23 mouse cellular contexts compared by ENCODE assay signal in the genomic region with DNA sequence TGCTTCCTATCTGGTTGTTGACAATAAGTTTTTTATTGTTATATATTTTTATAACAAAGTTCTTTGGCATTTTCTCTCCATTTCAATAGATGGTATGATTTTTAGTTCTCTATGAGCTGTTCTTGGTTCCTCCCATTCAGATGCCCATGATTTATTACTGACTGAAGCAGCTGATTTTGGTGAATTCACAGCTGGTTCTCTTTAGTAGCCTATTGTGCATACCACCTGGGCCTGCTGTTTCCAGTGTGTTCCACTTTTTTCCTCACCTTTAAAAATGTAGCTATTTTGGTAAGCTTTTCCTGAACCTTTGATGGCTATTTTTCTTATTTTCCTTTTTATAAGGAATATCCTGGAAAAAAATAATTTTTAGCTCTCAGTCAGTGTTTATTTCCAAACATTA.
"Had no signal": no experiment of that assay in that cellular context is flagged by ENCODE, and none has a peak within 500 bp of the region (broad histone marks: within the 10 kb centered on the region; RNA-seq: fewer than 3 reads in every experiment).

No protein-coding gene starts in this region.

- H3K9me3 ChIP-seq: kidney, embryonic 15.5 days; limb, embryonic 15.5 days; megakaryocyte, embryonic 14.5 days; midbrain, embryonic 15.5 days; neural tube, embryonic 13.5 days; stomach, embryonic 15.5 days had no signal

- H3K4me1 ChIP-seq: kidney, embryonic 15.5 days; limb, embryonic 15.5 days; megakaryocyte, embryonic 14.5 days; midbrain, embryonic 15.5 days; neural tube, embryonic 13.5 days; stomach, embryonic 15.5 days had no signal

- H3K4me3 ChIP-seq: kidney, embryonic 15.5 days; limb, embryonic 15.5 days; megakaryocyte, embryonic 14.5 days; midbrain, embryonic 15.5 days; myocyte; neural tube, embryonic 13.5 days; stomach, embryonic 15.5 days had no signal

- DNase-seq: kidney, adult 11 months; kidney, adult 8-10 months; kidney, postnatal 10 days; kidney, postnatal 36 days; left cerebral cortex, postnatal 4 days; liver, postnatal 0 days; lung, embryonic 14.5 days; lung, postnatal 10 days; lung, postnatal 36 days; retina, postnatal 1 day; right cerebral cortex, postnatal 25 days; spleen, adult 18-20 months; thymus, postnatal 25 days had no signal

- H3K9ac ChIP-seq: kidney, embryonic 15.5 days; limb, embryonic 15.5 days; liver, embryonic 14.5 days; liver, postnatal 0 days; lung, embryonic 14.5 days; midbrain, embryonic 15.5 days; neural tube, embryonic 13.5 days; stomach, embryonic 15.5 days had no signal

- H3K36me3 ChIP-seq: kidney, embryonic 15.5 days; limb, embryonic 15.5 days; midbrain, embryonic 15.5 days; neural tube, embryonic 13.5 days; stomach, embryonic 15.5 days had no signal

- H3K27me3 ChIP-seq: kidney, embryonic 15.5 days; limb, embryonic 15.5 days; megakaryocyte, embryonic 14.5 days; midbrain, embryonic 15.5 days; neural tube, embryonic 13.5 days; stomach, embryonic 15.5 days had no signal

- H3K4me2 ChIP-seq: kidney, embryonic 15.5 days; limb, embryonic 15.5 days; liver, embryonic 11.5 days; lung, embryonic 14.5 days; midbrain, embryonic 11.5 days; midbrain, embryonic 15.5 days; neural tube, embryonic 13.5 days; stomach, embryonic 15.5 days had no signal

- ATAC-seq: liver, postnatal 0 days; midbrain, embryonic 15.5 days had no signal

- H3K27ac ChIP-seq: kidney, embryonic 15.5 days; limb, embryonic 15.5 days; liver, embryonic 14.5 days; midbrain, embryonic 15.5 days; neural tube, embryonic 13.5 days; stomach, embryonic 15.5 days had no signal
